Mouse (Mus musculus): Measurements from ENCODE around the gene Fam180a.

Fam180a gene

DNA sequence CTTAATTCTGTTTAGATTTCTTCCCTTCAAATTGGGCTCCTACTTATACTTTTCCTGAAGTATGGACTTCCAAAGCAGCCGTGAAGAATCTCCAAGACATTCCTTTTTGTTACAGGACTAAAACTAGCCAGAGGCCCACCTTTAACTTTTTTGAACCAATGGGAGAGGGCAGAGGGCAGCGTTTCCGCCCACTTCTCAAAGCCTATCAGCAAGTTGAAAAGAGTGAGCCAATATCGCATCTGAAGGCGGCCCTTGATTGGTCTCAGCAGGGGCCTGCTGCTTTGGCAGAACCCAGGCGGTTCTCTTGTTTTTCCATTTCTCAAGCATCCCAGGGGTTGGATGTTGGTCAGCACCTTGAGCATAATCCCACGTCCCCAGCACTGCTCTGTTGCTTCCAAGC is 17.9 kb downstream of the Fam180a start, which contains the start of gene Slc13a4:
Slc13a4 (minus strand) TSS at position 95 of the 400 bp plus-strand sequence.
- no peak for DNase-seq

DNA sequence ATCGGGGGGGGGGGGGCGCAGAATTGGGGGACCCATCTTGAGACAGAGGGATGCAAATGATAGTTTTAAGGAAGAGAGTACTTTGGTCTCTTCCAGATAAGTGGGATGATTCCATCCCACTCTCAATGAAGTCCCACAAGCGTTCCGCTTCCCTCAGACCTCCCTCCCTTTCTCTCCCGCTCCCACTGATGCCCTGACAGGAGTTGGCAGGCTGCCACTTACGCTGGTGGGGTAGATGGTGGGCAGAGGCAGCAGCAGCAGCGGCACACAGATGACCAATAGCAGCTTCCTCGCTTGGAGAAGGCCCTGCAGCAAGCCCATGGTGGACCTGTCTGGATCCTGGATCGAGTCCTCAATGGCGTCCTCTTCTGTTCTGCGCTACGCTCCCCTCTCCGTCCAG is 18.8 kb downstream of the Fam180a start:
- no peak for DNase-seq

DNA sequence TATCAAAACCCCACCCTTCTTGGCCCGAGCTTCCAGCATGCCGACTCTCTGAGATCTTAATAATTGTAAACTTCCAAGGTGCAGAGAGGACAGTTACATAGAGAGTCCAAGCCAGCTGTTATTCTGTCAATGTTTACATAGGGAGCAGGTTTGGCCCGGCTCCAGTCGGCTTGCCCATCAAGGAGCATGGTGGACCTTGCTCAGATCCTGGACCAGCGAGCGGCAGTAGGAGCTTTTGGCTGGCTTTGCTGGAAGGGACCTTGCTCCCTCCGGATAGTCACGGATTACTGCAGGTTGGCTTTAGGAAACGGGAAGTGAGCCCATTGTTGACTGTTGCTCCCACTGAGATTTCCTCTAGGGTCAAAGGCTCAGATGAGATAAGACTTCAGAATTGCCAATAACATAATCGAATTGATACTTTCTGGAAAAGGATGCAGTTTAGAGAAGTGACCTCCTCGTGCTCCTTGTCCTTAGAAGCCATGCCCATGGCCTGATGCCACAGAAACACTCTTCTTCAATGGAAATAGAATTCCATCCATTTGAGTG is 22.5 kb downstream of the Fam180a start:
- no peak for DNase-seq

DNA sequence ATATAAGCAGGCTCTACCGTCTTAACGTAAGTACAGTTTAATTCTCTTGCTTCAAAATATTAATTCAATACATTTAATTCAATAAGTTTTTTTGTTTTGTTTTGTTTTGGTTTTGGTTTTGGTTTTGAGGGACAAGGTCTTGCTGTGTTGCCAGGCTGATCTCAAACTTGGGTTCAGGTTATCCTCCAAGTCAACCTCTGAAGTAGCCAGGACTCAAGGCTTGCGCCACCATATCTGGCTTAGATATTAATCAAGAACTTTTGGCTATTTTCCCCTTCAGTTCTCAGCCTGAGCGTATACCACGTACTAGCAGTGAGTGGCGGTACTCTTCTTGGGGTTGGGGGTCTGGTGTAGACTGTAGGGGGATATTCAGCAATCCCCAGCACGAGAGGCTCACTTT is 23.4 kb downstream of the Fam180a start:
- no peak for DNase-seq

DNA sequence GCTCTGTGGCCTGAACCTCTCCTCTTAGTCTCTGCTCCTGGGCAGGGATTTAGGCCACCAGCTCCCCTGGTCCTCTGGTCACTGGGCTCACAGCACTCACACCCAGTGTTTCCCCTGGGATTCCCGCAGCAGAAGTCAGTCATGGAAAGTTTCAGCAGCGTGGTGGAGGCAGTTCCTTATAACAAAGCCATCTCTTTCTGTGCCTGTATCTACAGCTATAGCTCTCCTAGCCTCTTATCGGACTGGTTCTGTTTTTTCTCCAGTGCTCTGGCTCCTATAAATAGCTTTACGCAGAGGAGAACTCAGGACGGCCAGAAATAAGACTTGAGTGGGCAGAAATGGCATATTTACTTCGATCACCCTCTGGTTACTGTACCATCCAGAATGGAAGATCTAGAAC is 27.6 kb downstream of the Fam180a start:
- no peak for DNase-seq

DNA sequence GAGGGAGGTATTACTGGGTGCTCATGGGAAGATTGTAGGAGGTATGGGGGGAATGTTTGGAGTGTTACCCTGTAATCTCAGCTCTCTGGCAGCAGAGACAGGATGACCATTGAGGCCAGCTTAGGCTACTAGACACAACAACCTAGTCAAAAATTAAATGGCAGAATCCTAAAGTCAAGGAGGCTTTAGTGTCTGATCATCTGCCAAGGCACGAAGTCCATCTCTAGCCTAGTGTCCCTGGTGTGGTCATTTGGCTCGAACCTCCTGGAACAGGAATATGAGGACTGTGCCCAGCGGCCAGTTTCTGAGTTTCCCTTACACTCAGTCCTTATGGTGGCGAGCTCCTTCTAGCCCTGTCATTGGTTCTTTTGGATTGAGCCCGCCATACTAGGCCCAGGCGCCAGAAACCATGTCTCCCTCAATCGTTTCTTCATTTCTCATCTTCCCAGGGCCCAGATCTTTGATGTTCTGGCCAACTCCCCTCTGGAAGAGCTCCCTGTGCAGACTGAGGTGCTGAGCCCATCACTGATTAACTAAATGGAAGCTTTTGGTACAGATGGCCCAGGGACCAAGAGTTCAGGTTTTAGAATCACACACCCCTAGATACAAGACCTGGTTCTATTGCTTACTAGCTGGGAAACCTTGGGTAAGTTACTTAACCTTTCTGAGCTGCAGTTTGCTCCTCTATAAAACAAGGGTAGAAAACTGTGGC is 28.3 kb downstream of the Fam180a start:
- no peak for DNase-seq

DNA sequence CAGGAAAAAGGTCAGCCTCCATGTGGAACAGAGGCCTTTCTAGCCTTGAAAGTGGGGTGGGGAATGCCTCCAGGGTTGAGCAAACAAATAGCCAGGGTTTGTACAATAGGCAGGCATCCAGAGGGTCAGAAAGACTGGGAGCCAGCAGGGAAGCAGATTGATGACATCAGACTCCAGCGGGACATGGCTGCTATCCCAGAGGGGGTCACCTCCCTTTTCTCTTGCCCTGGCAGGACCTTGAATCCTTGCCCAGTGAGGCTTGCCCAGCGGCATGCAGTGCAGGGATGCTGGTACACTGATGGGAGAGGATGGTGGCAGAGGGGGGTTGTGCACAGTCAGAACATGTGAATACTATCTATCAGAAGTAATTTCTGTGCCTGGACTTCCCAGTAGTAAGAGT is 28.9 kb downstream of the Fam180a start:
- DNase-seq, result peak; percentile 33

DNA sequence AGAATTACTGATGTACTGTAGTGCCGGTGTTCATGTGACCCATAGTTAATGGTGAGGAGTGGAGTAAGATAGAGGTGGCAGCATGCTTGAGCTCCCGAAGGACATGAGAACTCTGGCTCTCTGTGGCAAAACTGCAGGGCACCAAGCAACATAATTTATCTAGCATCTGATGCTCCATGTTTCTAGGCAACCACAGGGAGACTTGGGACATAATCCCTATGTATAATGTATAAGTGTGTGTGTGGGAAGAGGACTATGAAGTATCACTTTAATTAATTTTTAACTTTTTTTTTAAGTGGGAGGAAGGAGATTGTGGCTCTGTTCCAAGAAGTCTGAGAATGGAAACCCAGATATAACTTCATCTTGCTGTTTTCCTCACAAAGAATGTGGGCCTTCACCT is 31.0 kb downstream of the Fam180a start:
- DNase-seq, result no peak

DNA sequence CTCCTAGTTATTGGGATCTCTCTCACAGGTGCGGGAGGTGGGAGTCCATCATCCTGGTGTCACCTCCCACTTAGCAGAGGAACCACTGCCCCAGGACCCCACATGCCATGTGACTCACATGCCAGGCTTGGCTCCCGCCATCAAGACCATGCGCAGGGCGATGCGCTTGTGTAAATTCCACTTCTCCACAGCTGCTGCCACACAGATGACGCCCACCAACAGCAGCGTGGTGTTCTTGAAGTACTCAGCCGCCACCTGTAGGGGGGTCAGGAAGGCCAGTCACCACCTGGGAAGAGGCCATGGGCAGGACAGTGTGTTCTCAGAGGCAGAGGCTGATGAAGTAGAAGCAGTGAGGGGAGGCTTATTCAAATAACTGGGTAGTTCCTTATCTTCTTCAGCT is 36.3 kb downstream of the Fam180a start:
- DNase-seq, result no peak

DNA sequence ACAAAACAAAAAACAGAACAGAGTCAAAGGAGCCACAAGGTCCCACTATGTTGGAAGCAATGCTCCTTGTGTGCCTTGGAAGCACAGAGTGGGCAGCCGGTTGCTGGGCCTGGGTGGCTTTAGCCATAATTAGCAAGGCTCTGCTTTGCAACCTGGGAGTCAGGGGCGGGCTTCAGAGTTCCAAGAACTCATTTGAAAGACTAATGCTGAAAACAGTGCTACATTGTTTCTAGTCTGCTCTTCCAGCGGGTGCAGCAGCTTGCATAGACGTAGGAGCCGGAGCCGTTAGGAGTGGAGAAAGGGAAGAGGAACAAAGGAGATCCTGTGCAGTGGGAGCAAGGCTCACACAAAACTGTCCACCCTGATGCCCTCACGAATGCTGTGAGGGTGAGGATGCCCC is 37.0 kb downstream of the Fam180a start:
- no peak for DNase-seq

DNA sequence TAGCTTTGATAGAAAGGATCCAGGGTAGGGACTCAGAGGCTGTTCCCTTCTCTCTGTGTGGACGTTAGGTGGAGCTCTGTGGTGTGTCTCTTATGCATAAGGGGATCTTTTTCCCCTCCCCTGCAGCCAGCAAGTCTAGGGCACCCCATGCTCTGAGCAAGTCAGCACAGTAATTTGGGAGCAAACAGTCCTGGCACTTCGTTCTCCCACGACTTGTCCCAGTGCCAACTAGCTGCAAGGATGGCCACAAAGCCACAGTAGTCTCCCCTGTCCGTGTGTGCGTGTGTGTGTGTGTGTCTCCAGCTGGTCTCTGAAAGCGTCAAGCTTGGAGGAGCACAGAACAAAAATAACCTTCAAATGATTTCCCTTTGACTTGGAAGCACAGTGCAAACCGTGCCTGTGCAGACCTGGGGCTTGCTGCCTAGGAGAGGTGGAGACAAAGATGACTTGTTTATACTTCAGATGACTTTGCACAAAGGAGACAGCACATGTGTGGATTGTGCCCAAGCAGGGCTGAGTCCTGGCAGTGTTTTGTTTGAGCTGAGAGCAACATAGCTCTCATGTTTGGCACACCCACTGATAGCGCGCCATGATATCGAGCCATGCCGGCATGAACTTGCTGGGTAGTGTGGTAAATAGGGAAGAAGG is 37.7 kb downstream of the Fam180a start:
- DNase-seq, result peak; percentile 53

DNA sequence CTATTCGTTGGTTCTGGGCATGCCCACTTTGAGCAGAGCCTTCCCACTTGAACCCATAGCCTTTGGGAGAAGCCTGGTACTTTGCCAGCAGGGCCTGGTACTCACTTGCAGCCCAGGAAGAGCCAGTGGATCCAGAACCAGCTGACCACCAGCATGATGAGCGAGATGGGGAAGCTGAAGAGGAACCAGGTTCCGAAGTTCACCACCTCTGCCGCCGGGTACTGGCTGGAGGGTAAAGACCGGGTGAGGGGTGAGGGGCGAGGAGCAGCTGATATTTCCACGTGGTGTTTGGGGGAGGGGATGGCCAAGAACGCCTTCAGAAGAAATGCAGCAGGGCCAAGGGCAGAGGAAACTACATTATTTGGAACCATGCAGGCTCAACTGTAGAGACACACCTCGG is 46.6 kb downstream of the Fam180a start:
- DNase-seq, result no peak

DNA sequence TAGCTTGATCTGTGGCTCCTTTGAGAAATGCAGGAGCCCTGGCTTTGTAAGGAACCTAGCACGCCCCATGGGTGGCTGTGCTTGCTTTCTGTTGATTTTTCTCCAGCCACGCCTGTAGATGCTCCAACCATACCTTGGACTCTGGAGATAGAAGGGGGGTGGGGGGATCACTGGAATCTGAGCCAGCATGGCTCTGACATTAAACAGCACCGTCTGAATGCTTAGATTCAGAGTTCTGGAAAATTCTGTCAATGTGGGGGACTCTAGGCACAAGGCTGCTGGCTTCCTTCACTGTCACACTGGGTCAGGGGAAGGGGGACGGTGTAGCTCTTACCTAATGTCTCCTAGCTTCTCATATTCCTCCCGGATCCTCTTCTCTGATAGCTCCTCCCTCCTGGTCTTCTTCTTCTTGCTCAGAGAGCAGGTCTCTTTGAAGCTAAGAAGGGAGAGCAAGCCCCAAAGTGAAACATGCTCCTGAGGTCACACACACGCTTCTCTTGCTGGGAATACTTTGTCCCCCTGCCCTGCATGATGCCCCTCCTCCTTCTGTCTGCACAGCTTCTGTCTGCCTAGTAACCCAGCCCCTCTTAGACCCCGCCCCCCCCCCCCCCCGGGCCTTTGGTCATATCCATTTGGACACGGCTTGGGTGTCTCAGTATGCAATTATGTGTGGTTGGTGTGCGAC is 47.9 kb downstream of the Fam180a start:
- DNase-seq, result no peak

DNA sequence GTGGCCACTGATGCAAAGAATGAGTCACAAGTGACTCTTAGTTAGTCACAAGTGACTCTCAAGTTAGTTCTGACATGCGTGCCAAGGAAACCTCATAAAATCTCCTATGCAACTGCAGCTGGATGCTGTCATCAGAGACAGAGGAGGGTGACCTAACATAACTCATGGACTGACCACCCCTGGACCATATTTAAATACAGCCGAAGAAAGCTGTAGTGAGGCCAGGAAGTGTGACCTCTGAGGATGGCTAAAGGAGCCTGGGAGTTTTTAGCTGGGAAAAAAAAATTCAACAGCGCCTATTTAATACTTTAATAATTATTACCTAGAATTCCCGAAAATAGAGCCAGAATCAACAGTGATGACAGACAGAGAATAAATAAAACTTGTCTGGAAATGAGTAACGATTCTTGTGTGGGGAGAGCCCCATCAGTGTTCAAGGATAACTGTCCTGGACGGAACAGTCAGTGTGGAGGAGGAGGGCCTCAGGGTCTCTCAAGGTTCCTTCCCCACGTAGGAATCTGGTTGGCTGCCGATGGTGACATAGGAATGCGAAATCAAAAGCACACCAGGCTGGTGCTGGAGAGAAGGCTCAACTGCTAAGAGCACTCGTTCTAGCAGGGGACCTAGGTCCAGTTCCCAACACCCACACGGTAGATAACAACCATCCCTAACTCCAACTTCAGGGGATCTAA is 52.4 kb downstream of the Fam180a start:
- no peak for DNase-seq

DNA sequence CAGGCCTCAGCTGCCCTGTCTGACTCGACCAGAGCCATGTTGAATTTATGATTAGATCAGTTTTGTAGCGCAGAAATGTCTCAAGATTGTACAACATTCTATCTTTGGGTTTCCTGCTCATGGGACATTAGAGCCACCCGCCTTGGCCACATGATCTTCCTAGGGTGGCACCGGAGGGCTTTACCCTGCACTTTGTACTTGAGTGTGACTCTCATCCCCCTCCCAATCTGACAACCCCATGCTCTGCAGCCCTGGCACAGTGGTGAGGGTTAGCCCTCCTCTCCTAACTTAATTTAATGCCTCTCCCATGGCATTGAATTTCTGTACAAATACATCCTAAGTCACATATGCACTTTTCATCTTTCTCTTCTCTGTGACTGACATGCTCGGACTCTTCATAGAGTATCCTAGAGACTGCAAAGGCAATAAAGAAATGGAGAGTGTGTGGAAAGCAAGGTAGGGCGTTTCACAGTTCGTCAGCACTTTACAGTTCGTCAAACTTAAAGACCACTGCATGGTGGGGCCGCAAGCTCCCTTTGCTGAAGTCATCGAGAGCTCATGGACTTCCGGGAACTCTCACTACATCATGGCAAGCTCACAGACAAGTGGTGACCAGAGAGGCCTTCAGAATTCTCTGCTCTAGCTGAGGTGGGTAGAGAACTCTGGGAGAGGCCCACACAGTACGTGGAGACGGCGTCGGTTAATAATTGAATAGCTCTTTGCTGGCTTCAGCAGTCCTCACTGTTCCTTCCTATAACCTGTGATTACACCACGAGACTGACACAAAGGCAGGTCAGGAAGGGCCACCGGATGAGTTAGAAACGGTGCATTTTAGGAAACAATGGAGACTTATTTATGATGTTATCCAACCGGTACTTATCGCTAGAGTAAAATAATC is 53.8 kb downstream of the Fam180a start:
- DNase-seq, result no peak

DNA sequence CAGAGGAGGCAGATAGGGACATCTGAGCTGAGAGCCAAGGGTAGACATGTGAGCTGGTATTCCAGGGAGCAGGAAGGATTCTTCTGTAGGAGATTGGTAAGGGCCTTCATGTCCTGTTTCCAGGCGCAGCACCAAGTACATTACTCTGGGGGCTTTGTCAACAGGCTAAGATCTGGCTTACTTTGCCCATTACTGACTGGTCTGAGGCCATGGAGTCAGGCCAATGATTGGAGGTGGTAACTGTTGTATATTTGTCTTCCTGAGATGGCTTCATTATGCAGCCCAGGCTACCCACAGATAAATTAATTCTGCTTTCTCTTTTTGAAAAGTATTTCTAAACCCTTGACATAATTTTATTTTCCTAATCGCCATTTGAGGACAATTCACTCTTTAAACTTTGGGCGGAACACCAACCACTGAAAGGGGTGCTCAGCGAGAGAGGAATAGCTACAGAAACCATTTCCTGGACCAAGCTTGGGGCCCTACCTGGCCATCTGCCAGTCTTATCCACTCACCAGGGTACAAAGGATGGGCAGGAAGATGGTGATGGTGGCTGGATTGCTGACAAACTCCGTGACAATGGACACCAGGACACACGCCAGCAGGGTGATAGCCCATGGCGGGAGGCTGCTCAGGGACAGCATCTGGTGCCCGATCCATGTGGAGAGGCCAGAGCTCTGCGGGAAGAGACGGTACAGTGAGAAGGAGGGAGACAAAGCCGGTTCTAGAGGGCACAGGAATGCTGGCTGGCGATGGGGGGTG is 54.7 kb downstream of the Fam180a start:
- peak; percentile 16 for DNase-seq

DNA sequence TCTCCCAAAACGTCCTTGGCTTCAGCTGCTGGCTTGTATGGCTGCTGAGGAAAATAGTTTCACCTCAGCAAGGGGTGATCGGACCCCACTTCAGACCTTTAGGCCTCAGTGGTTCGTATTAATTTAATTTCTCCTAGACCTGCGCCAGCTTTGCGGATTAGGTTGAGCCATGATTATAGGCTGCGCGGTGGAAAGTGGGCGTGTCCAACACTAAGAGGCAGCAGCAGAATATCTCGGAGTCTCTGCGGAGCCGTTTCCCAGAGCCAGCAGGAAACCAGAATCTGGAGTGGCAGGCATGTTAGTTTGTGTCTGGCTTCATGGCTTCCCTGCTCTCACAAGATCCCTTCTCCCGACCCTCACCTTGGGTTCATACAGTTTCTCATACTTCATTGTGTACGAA is 56.3 kb downstream of the Fam180a start:
- DNase-seq, result no peak

DNA sequence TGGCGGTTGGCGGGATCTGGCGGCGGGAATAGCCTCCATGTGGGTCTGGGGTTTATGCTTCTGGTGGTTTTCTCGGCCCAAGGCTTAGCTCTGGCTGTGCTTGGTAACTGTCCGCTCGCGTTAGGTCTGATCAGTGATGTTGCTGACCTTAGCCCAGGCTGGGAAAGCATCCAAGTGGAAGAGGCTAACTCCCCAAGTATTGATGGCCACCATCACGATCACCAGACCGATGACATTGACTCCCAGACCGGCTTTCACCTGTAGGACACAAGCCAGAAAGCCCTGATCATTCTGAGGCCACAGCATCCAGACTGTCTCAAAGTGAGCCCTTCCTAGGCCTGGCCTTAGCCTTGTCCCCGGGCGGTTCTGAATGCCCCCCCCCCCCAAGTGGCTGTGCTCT is 57.2 kb downstream of the Fam180a start:
- no peak for DNase-seq

DNA sequence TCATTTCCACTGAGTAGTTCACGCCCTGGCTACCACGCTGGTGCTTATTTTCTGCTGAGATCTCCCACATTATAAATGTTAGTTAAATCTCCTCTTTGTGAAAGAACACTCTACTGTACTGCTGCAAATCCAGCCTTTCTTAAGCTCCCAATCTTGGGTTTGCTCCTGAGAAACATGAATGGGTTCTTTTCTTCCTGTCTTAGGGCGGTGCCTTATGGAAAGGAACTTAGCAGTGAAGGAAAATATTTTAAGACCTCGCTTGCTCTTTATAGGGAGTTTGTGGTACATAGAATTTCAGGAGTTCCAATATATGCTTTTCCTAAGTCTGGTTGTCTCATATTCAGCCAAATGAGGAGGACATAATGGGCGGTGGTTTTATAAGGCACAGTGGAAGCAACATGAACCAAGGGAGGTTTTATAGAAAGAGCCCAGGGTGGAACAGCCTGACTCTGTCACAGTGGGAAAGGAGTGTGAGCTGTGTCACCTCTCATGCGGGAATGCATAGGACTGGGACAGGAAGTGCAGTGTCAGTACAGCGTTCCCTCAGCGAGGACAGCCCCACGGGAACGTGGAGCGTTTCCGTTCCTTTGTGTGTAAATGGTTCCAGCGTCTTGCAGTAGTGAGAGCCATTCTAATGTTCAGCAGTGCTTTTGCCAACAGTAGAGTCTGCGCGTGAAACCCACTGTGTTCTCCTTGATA is 60.2 kb downstream of the Fam180a start:
- no peak for DNase-seq

All from right cerebral cortex, postnatal 4 days (tissue).